Mouse (Mus musculus) MEL (cell line): ENCODE measurements at regions not wholly inside any gene's neighbourhood (a gene's known extent, or its start where the extent isn't known, plus 50 kb on each side); places are given as distances from the start of the nearest gene placed in this dataset.

Experiments
- EP300 ChIP-seq, 2 experiments: IDR thresholded peaks; 2 replicates each; pipeline ENCODE4 v1.6.1; 2011; ENCODE audit warnings: improper control_type of control experiment in 2 of 2, low read length in 2 of 2, low read depth in 1 of 2, mild to moderate bottlenecking in 1 of 2
- MXI1 ChIP-seq: IDR thresholded peaks from 2 replicates; pipeline ENCODE4 v1.6.1; 2011; ENCODE audit warnings: mild to moderate bottlenecking, low read depth, low read length, improper control_type of control experiment

DNA sequence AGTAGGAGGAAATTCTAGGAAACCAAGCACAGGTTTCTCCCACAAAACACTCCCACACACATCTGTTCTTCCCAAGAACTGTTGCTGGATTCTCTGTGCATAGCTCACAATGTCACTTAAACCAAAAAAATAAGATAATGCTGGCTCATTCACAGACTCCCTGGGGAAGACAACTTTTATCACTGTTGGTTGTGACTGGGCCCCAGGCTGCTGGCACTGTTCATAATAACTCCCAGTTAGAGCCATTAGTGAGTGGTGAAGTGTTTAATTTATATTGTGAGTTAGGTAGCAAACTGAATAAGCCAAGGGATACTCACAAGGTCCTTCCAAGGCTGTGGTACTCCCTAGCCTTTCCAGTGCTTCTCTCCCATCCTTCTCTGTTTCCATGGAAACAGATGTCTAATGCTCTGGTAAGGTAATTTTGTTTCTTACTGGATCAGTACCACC is 430.9 kb downstream of the 4930474N05Rik start:
- TF ChIP-seq EP300 (IDR thresholded peaks at IDR 0.05; ENCODE audit: low read depth in 1 of 2, low read length in 2 of 2) (no peak), MXI1 (no peak)
